Mouse (Mus musculus): ENCODE data around the gene Srsf4. TPM values are rescaled to one million over a fixed set of nuclear protein-coding genes. Genes with fewer than 3 reads are reported as not detected.

Srsf4 gene
- total and polyA plus RNA-seq, 3 experiments: 53.7 to 163 TPM; not detected in 1

DNA sequence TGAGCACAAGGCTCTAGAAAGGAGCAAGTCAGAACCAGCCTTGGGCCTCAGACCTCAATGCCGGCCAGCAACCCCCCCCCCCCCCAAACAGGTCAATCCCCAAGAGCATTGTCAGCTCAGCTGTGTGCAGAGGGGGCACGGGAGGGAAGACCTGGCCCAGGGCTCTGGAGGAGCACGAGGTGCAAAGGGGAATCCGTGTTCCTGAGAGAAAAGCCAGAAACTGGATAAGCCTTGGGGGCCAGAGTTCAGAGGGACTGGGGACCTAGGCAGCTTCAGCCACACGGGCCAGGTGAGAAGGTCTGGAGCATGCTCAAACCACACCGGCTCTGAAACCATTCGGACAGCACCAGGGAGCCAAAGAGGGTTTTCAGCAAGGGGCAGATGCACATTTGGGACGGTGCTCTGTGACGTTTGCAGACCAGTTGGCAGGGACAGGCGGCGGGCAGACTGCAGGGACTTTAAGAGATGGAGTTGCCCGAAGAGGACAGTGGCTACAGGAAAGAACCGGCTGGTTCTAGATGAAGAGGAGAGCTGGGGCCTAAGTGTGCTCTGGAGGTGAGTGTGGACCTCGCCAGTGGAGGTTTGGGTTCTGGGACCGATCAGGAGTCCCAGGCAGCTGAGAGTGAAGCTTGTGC is 46.2 kb downstream of the Srsf4 start (continued):
- TF ChIP-seq JUND (IDR thresholded peaks at IDR 0.05; ENCODE audit: low read depth, low read length): no peak
- TF ChIP-seq ZMIZ1 (IDR thresholded peaks at IDR 0.05; ENCODE audit: low read depth, low read length): no peak

DNA sequence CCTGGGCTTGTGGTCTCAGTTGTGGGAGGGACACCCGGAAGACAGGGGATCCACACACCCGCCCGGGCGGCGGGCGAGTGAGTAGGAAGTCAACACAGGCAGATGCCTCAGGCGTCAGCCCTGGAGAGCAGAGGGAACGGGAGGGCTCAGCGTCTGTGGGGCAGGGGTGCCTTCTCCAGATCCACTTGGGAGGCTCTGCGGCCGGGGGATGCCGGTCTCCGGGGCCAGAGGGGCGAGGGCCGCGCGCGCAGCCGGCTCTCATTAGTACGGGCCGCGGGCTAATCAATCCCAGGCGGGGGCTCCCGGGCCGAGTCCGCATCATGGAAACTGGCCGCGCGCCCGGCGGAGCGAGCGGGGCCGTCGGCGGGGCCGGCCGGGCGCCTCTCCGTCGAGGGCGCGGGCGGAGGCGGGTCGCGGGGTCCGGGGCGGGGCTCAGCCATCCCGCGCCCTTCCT is 46.8 kb downstream of the Srsf4 start:
- no peaks in the 10 kb centered on the region; a peak in 1 of 4 replicates for H3K36me3 ChIP-seq (ENCODE audit: control insufficient read depth in 1 of 2, insufficient read depth in 2 of 2, low read length in 2 of 2)

DNA sequence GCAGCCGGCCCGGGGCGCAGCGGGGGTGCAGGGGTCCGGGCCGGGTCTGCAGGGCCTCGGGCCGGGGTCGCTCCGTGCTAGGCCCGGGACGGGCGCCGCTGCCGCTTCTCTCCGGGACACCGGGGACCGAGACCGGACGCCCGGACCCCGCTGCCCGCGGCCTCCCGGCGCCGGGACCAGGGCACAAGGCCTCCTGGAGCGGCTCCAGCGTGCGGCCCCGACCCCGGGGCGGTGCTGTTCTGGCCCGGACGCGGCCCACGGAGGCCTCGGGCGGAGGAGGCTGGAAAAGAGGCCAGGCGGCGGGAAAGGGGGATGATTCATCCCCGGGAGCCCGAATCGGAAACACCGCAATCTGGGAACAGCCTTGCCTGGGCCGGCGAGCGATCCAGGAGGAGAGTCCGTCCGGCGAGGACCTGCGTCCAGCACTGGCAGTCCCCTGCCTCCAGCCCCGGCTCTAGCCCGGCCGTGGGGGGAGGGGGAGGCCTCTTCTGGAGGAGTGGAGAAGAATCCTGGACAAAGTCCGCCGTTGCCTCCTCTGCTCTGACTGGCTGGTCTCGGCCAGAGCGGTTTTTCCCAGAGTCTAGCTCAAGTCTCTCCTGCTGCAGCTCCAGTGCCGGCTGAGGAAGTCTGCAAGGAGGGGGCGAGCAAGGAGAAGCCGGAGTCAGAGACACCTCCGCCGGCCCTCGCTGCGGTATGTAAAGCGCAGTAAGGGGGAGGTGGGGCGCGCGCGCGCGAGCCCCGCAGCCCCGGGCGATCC is 47.4 kb downstream of the Srsf4 start:
- Histone ChIP-seq H3K27me3 (ENCODE audit: control insufficient read depth in 1 of 2, insufficient read depth in 2 of 2, low read length in 2 of 2) (no peaks in the 10 kb centered on the region), H3K9me3 (replicated peaks; ENCODE audit: insufficient read depth, low read length) (no peaks in the 10 kb centered on the region), H3K27ac (ENCODE audit: control insufficient read depth, low read depth, low read length) (no peak overlapping the region), H3K4me3 (ENCODE audit: control insufficient read depth in 1 of 2, insufficient read depth in 1 of 2, low read depth in 2 of 2, low read length in 2 of 2) (no peak overlapping the region), H3K36me3 (ENCODE audit: control insufficient read depth in 1 of 2, insufficient read depth in 2 of 2, low read length in 2 of 2) (no peaks in the 10 kb centered on the region; a peak in 1 of 4 replicates), H3K79me2 (ENCODE audit: control insufficient read depth, insufficient read depth, low read length, poor library complexity) (no peaks in the 10 kb centered on the region), H3K4me1 (ENCODE audit: control insufficient read depth in 1 of 2, insufficient read depth in 2 of 2, low read length in 2 of 2) (no peaks in the 10 kb centered on the region), H3K9ac (ENCODE audit: control insufficient read depth, low read depth, low read length, poor library complexity, severe bottlenecking) (no peak overlapping the region)
- TF ChIP-seq TCF12 (IDR thresholded peaks at IDR 0.05; ENCODE audit: low read depth, low read length) (no peak), MAFK (IDR thresholded peaks at IDR 0.05; ENCODE audit: borderline replicate concordance, low read depth, low read length) (no peak), ZMIZ1 (IDR thresholded peaks at IDR 0.05; ENCODE audit: low read depth, low read length) (no peak), USF1 (IDR thresholded peaks at IDR 0.05; ENCODE audit: low read depth, low read length) (no peak), MAX (IDR thresholded peaks at IDR 0.05; ENCODE audit: low read length) (no peak)
- DNase-seq (ENCODE audit: low read depth, low spot score): no peak

More for the DNA sequence above, 46.8 kb downstream of the Srsf4 start:
- Histone ChIP-seq H3K79me2 (ENCODE audit: control insufficient read depth, insufficient read depth, low read length, poor library complexity) (no peaks in the 10 kb centered on the region), H3K27ac (ENCODE audit: control insufficient read depth, low read depth, low read length) (no peak overlapping the region), H3K9ac (ENCODE audit: control insufficient read depth, low read depth, low read length, poor library complexity, severe bottlenecking) (no peak overlapping the region), H3K4me1 (ENCODE audit: control insufficient read depth in 1 of 2, insufficient read depth in 2 of 2, low read length in 2 of 2) (no peaks in the 10 kb centered on the region), H3K9me3 (replicated peaks; ENCODE audit: insufficient read depth, low read length) (no peaks in the 10 kb centered on the region), H3K4me3 (ENCODE audit: control insufficient read depth in 1 of 2, insufficient read depth in 1 of 2, low read depth in 2 of 2, low read length in 2 of 2) (no peak overlapping the region), H3K27me3 (ENCODE audit: control insufficient read depth in 1 of 2, insufficient read depth in 2 of 2, low read length in 2 of 2) (no peaks in the 10 kb centered on the region)
- TF ChIP-seq ZMIZ1 (IDR thresholded peaks at IDR 0.05; ENCODE audit: low read depth, low read length) (no peak), GATA1 (IDR thresholded peaks at IDR 0.05; ENCODE audit: low read depth, low read length) (no peak), UBTF (IDR thresholded peaks at IDR 0.05; ENCODE audit: borderline replicate concordance, insufficient read depth, low read depth, low read length) (no peak), NRF1 (IDR thresholded peaks at IDR 0.05; ENCODE audit: insufficient read depth, low read depth, low read length, poor library complexity, severe bottlenecking) (no peak), MAX (IDR thresholded peaks at IDR 0.05; ENCODE audit: low read length) (no peak), E2F4 (IDR thresholded peaks at IDR 0.05; ENCODE audit: borderline replicate concordance, low read depth, low read length) (no peak), ETS1 (IDR thresholded peaks at IDR 0.05; ENCODE audit: low read depth, low read length) (no peak), POLR2A (IDR thresholded peaks at IDR 0.05; ENCODE audit: control insufficient read depth in 1 of 2, insufficient read depth in 1 of 2, low read depth in 1 of 2, low read length in 2 of 2, poor library complexity in 1 of 2) (no peak), ELF1 (IDR thresholded peaks at IDR 0.05; ENCODE audit: low read depth, low read length) (no peak), MAFK (IDR thresholded peaks at IDR 0.05; ENCODE audit: borderline replicate concordance, low read depth, low read length) (no peak), ZNF384 (IDR thresholded peaks at IDR 0.05; ENCODE audit: low read depth, low read length) (no peak)
- no peak for DNase-seq (ENCODE audit: low read depth, low spot score)
